Mouse (Mus musculus) right cerebral cortex, postnatal 36 days (tissue): ENCODE results near the gene Ikbke.
"Not testable (repeated sequence)": the region's sequence is repeated elsewhere in the genome, so short reads cannot be mapped to it uniquely, and the experiment has no call there.

Experiments
- DNase-seq, 2 experiments: peaks; one replicate each; pipeline ENCODE4 v3.0.0; 2022; ENCODE audit warnings: low spot score in 2 of 2, mixed read lengths in 1 of 2

Gene Ikbke

DNA sequence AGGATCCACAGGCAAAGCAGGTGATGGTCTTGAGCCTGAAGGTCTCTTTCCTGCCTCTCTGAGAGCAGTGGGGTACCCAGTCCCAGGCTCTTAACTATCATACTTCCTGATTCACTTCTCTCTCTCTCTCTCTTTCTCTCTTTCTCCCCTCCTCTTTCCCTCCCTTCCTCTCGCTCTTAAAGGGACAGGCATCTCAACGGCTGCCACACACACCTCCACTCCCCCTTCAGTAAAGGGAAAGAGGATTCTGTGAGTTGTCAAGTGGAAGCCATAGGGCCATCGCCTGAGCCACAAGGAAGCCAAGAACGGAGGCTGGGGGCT, at the start of gene Ikbke:
Ikbke (minus strand) TSS at position 151 of the 321 bp plus-strand sequence.
- no peak for DNase-seq

- DNase-seq: not testable (repeated sequence)
Observed at GRCm38 (mm10) chr1:131329093-131329492, 49.7 kb upstream of the Ikbke start.

GRCm38 (mm10) chr1:131327167-131327566, 47.8 kb upstream of the Ikbke start:
- no peak for DNase-seq

DNA sequence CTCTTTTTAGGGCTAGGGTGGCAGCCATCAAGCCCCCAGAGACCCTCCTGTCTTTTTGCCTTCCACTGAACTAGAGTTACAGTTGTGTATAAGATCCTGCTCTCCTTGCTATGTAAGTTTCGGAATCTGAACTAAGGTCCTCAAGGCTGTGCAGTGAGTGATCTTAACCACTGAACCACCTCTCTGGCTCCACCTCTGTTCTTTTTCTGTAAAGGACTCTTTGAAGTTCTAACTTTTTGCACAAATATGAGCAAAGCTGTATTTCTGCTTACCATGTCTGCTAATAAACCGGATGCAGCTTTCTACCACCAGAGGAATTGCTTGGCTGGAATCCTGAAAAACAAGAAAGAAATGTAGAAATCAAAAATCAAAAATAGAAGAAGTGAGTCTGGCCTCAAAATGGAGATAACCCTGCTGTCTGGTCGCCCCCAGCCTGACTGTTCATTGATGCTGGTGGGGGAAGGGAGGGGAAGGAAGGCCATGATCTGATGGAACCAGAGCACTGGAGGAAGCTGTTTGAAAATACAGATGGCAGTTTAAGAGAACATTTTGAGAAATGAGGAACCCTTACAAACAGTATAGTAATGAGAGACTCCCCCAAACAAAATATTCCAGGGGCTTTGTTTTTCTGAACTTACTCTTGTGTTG, 45.5 kb upstream of the Ikbke start:
- DNase-seq: no peak

- DNase-seq: no peak
Observed at GRCm38 (mm10) chr1:131319598-131320330, 40.4 kb upstream of the Ikbke start.

- no peak for DNase-seq
Observed at GRCm38 (mm10) chr1:131318397-131318796, 39.0 kb upstream of the Ikbke start.

- no peak for DNase-seq
Observed at GRCm38 (mm10) chr1:131317625-131318024, 38.2 kb upstream of the Ikbke start.

GRCm38 (mm10) chr1:131311284-131311683, 31.9 kb upstream of the Ikbke start:
- no peak for DNase-seq

GRCm38 (mm10) chr1:131310237-131310818, 30.9 kb upstream of the Ikbke start:
- no peak for DNase-seq

GRCm38 (mm10) chr1:131300750-131301149, 21.3 kb upstream of the Ikbke start:
- no peak for DNase-seq

DNA sequence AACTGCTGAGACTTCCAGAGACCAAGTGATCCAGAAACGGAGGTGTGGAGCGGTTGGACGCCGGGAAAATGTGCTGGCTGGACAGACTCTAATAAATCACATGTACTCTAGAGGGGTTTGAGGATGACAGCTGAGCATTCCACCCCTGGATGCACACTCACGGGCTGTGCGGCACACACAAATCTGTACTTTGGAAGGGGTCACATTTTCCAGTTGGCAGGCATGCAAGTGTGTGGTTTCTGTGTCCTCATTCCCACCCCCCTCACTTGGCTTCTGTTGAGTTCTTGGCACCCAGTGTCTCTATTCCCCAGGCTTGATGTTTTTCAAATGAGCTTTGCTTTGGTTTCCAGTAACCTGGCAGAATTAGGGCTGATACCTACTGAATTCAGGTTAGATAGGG, 20.4 kb upstream of the Ikbke start:
- DNase-seq: no peak

GRCm38 (mm10) chr1:131299240-131299639, 19.8 kb upstream of the Ikbke start:
- no peak for DNase-seq

GRCm38 (mm10) chr1:131298171-131298570, 18.8 kb upstream of the Ikbke start:
- no peak for DNase-seq

DNA sequence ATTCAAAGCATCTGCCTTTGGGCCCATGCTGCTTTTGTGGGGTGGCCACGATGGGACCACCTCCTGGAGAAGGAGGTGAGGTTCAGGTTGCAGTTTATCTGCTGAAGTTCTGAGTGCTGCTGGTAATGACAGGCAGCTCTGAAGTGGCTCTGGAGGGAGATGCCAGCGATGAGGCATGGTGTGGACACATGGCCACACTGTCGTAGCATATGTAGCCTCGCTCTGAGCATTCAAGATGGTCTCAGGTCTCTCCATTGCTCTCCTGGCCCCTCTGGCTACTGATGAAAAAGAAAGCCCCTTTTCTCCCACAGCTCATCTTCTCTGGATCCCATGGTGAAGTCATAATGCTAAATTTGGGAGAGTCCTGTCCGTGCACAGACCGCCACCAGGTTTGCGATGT, 17.3 kb upstream of the Ikbke start:
- no peak for DNase-seq

DNA sequence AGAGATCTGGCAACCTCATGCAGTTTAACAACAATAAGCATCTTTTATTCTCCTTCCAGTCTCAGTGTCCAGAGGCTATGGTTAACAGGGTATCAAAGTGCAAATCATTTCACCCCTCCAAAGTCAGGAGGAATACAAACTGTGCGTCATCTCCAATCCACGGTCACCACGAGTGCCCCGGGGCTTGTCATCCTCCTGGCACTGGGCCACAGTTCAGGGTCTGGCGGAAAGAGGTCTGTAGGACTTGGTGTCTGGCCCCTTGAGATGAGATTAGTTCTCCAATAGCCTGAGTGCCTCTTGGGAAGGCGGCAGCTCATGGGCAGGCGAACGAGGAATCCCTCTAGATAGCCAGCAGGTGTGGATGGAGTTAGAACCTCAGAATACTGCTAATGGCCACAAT, 15.8 kb upstream of the Ikbke start:
- DNase-seq: no peak

DNA sequence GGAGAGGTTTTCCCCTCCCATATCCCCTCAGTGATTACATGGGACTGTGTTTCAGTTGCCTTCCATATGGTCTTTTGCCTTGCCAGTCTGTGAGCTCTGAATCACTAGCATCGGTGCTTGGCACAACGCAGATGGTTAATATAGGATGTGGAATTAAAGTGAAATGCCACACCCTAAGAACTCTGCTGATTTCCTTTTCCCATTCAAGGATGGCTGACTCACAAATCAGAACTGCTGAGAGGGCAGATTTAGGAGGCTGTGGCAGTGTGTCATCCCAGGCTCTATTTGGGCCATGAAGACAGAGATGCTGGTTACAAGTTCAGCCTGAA, 14.5 kb upstream of the Ikbke start:
- DNase-seq: peak; percentile 14 to 20

- no peak for DNase-seq
Observed at GRCm38 (mm10) chr1:131293221-131293921, 14.0 kb upstream of the Ikbke start.

DNA sequence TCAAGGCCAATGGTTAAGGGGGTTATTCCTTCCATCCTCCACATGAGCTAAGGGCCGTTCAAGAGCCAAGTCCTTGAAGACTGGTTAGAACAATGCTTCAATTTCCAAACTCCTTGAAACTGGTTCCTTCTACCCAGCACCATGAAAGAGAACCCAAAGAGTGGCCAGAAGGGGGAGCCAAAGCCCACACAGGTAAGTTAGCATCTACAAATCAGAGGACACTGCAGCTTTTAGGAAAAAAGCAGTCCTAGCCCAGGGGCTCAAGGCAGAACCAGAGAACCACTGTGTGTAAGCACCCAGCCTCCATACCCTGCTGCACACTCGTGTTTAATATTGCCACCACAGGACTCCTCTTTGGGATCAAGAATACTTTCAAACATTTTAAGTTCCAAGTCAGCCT, 11.2 kb upstream of the Ikbke start:
- peak; percentile 38 to 53 for DNase-seq

- DNase-seq: no peak
Observed at GRCm38 (mm10) chr1:131288938-131289337, 9.5 kb upstream of the Ikbke start.

- no peak for DNase-seq
Observed at GRCm38 (mm10) chr1:131287267-131287666, 7.9 kb upstream of the Ikbke start.

- no peak for DNase-seq
Observed at GRCm38 (mm10) chr1:131286803-131287202, 7.4 kb upstream of the Ikbke start.

- no peak for DNase-seq
Observed at GRCm38 (mm10) chr1:131284616-131285015, 5.2 kb upstream of the Ikbke start.

GRCm38 (mm10) chr1:131284167-131284566, 4.8 kb upstream of the Ikbke start:
- DNase-seq: no peak
